Mouse (Mus musculus) urinary bladder, adult 2 months (tissue): Measurements from ENCODE around the gene Abca8b. TPM values are rescaled to one million over a fixed set of nuclear protein-coding genes. Genes with fewer than 3 reads are reported as not detected.
"Not testable (repeated sequence)": the region's sequence is repeated elsewhere in the genome, so short reads cannot be mapped to it uniquely, and the experiment has no call there.

Source experiments
- DNase-seq: peaks from one replicate; pipeline ENCODE4 v3.0.0; 2022; ENCODE audit warnings: low spot score
- polyA plus RNA-seq: library from polyadenylated mRNA; depleted of rRNA; stranded (reverse); fragments of >200 nt; gene quantifications from 2 replicates; pipeline ENCODE4 v1.2.3, GENCODE M21; 2012

The Abca8b gene
- polyA plus RNA-seq, 1 experiment: 6.8 TPM

GRCm38 (mm10) chr11:109916654-109917053, 79.0 kb downstream of the Abca8b start:
- DNase-seq: no peak

DNA sequence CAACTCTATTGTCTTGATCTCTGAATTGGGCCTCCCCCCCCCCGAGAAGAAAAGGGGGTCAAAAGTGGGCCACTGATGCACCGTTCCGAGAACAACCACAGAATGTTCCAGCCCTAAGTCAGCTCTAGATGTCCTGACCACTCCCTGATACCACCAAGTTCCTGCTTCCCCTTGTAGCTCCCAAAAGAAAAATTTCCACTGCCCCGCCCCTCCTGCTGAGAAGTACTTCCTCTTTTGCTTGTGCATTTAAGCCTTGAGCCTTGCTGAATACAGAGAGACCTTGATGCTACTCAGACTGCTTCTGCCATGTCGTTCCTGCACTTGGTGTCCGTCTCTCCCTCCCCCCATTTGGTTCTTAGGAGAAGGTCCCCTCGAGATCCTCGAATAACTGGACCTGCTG, 82.5 kb downstream of the Abca8b start:
- not testable (repeated sequence) for DNase-seq

DNA sequence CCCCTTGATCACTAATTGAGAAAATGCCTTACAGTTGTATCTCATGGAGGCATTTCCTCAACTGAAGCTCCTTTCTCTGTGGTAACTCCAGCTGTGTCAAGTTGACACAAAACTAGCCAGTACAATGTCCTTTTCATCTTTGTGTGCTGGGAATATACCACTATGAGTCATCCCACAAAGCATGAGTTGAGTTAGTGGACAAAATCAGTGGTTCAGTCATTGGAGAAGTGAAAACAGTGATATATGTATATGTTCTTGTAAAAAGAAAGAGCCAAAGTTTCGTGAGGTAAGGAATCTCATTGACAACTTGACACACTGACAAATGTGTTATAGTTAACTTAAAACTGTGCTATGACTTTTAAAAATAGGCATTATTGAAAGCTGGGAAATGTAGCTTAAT, 83.5 kb downstream of the Abca8b start:
- not testable (repeated sequence) for DNase-seq

DNA sequence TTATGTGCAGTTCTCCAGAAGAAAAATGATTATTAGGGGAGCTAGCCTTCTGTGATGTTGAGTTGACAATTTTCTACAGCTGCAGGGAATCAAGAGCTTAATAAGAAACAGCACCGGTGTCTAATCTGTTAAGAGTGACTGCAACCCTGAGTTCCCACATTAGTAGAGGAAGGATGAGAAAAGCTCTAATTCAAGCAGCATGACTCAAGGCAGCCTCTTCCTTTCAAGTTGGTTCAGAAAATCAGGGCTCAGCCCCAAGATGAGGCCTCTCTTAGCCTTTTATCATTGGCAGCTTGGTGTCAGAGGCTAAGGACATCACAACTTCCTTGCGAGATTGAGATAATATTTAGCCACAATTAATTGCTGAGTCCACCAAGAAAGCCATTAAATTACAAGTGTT, 85.8 kb downstream of the Abca8b start:
- DNase-seq: no peak

DNA sequence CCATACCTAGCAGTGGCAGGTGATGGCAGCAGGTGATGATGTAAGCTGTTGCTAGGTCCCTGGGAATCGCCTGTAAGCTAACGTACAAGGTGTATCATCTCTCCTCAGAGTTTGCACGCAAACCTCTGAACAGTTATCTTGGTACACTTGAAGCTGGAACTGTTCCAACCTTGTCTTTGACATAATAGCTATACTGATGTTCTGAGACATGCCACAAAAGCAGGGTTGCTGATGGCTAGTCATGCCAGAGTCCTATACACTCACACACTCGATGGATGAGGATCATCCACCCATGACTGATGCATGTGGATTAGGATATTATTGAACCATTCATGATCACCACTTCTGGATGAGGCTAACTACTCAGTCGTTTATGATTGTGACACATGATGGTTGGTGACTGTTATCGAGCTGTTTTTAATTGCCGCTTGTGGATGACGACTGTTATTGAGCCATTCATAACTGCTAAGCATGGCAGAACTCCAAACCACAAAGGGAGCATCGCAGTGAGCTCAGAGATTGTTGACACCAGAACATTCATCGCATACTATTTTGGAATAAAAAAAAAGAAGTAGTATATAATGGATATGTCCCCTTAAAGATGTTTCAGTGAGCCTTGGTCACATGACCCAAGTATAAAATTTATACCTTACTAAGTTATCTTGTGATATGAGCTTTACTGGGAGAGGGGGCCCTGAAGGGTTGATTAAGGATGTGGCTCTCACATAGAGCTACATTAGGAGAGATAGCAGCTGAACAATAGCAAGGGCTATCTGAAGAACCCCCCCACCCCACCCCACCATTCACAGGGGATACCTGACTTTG, 87.2 kb downstream of the Abca8b start:
- no peak for DNase-seq

DNA sequence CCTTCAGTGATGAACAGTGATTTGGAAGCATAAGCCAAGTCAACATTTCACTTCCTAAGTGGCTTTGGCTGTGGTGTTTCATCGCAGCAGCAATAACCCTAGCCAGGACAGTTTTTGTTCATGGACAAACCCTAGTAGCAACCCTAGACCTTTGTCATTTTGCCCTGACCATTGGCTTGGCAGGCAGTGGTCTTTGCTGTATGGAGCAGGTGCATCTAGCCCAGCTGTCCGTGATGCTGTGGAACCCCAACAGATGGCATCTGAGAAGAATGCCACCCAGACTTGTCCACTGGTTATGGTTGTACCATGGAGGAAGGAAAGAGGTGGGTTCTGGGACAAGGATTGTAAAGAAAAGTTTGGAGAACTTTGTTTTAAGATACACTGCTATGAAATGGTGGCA, 88.1 kb downstream of the Abca8b start:
- no peak for DNase-seq

GRCm38 (mm10) chr11:109902616-109903598, 92.7 kb downstream of the Abca8b start:
- no peak for DNase-seq

DNA sequence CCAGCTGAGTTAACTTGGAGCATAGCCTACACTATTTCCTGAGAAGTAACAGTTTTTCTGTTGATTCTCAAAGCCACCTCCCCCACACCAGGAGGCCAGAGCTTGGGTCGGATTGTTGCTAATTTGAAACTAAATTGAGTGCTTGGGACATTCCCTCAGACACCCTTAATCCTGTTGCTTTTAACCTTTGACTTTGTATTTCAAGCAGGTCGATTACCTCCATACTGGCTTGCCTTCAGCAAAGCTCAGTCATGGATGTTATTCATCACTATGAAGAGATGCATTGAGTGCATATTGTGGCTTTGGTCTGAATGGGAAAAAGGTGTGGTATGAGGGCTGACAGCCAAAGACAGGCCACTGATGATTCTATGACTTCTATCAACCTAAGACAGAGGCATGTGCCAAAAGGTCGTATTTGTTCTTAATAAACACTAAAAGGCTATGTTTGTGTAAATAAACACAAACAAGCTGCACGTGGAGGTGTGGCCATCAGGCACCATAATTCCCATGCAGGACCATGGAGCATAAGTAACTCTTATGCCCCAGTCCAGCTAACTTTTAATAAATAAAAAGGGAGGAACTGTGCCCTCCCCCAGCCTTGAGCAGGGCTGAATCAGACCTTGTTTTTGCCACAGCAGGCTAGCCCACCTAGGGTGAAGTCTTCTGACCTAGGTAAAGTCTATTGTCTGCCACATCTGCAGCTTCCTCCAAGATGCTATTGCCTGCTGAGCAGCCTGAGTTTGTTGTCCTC, 95.0 kb downstream of the Abca8b start:
- DNase-seq: no peak

DNA sequence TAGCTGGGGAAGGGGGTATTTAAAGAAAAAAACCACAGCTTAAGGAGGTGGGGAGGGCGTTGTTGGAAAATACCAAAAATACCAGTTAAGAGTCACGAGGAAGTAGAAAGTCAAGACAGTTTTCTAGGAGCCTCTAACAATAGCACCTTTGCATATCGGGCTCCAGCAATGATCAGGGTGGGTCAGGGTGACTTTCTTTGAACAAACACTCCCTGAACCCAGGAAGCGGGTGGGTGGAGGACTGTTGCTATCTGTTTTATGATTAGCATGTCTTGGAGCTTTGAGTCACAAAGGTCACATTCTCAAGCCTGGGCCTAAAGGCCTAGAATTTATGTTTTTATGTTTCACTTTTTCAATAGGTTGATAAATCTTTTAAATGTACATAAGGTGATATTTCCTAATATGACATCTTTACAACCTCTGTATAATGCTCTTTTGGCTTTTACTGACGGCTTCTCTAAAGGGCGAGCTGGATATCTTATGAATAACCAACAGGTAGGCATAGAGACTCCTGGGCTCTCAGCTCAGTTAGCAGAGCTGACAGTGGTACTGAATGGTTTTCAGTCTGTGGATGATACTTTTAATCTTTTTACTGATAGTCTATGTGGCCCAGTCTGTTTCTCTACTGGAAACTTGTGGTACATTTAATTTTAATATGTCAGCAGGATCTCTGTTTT, 96.7 kb downstream of the Abca8b start:
- DNase-seq: no peak

DNA sequence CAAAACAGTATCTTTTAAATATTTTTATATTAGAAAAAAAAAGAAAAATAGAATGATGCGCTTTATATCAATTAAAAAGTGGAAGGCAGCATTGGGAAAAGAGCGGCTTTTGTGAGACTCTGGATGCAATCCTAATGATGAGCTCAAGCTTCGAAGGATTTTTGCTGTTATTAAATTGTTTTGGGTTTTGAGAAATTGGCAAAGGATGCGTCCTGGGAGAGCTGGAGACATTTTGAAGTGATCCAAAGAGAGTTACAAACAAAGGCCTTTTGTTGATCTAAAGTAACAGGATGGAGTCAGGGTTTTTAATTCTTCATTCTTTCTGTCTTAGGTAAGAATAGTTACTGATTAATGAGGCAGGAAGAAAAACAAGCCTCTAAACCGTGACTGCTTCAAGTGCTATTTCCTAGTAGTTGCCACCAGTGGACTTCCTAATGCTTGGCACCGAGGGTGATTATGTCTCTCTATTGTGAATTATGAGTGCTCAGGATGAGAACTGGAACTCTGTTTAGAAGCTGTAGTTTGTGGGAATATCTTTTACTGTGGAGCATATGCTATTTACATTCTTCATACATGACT, 99.6 kb downstream of the Abca8b start:
- DNase-seq: no peak

DNA sequence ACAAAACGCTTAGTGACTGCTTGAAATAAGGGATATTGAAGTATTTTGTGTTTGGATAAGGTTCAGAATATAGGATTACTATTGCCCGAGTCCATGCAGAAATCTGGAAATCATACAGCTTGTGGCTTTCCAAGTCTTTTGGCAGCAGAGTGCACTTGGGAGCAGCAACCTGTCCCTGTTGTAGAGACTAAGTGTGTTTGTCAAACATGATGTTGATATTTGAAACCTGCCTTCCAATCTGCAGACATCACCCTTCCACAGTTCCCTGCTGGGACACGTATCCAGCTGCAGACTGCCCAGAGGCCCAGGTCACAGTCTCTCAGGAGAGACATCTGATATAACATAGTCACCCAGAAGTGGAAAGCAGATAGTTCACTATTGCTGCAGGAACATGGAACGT, 100.1 kb downstream of the Abca8b start:
- DNase-seq: no peak

- no peak for DNase-seq
Observed at GRCm38 (mm10) chr11:109893894-109894804, 101.5 kb downstream of the Abca8b start.

DNA sequence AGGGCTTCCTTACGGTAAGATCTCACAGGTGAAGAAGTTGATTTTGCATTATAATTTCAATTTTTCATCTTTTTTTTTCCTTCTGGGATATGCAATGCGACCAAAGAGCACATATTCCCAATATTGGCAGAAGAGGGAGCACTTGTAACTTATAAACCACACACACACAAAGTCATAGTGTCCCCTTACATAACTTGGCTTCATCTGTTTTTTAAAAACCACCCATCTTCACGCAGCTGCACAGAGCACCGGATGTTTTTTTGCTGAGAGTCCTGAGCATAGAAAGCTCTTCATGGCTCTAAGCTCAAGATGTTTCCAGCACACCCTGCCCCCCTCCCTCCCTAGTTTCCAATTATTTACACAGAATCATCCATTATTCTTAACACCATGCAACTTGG, 103.7 kb downstream of the Abca8b start:
- no peak for DNase-seq

- no peak for DNase-seq
Observed at GRCm38 (mm10) chr11:109891371-109891988, 104.2 kb downstream of the Abca8b start.

DNA sequence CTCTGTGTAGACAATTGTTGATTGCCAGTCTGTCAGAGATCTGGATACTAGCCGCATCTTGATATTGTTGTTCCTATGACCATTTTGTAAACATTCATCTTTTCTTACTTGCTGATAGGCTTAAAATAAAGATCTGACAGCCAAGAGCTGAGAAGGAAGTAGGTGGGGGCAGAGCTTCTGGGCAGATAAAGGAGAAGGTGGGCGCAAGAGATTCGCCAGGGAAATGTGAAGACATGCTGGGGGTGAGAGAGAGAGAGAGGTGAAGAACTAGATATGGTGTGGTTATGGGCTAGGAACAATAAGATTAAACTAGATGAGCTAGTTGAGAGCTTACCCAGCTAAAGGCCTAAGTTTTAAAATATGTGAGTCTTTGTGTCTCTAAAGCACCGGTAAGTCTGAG, 106.0 kb downstream of the Abca8b start:
- DNase-seq: no peak

DNA sequence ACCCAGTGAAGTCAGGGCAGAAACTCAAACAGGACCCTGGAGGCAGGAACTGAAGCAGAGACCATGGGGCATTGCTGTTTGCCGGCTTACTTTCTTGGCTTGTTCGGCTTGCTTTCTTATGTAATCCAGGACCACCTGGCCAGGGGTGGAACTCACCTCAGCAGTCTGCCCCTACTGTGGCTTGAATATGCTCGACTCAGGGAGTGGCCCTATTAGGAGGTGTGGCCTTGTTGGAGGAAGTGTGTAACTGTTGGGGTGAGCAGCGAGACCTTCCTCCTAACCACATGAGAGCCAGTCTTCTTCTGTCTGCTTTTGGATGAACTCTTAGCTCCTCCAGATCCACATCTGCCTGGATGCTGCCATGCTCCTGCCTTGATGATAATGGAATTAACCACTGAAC, 108.9 kb downstream of the Abca8b start:
- DNase-seq: no peak

- no peak for DNase-seq
Observed at GRCm38 (mm10) chr11:109885521-109885920, 110.1 kb downstream of the Abca8b start.

- no peak for DNase-seq
Observed at GRCm38 (mm10) chr11:109884801-109885200, 110.8 kb downstream of the Abca8b start.

DNA sequence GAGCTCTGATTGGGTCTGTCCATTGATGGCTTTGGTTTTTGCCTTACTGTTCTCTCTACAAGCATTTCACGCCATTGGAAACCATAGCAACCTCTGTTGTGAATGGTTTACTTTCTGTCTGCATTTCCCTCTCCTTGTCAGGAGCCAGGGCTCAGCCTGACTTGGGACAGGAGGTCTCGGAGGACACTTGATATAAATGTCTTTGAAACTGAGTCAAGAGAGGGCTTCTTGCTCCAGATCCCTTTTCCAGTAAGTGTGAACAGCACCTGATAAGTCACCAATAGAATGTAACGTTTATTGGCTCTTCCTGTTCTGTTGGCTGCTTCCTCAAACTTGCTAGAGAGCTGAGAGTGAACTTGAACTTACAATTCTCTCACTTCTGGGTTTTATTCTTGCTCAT, 111.5 kb downstream of the Abca8b start:
- no peak for DNase-seq
